Mouse (Mus musculus) brain, embryonic 14.5 days (tissue): ENCODE results near the gene Oaz2.

Experiments used
- CTCF ChIP-seq: fragments of 200-500 bp; IDR thresholded peaks from 2 replicates; pipeline ENCODE4 v1.5.1; 2012; ENCODE audit warnings: inconsistent platforms, mild to moderate bottlenecking, moderate library complexity, borderline replicate concordance; ENCODE audit not compliant: insufficient read depth, insufficient read length; ENCODE audit errors: extremely low read depth
- POLR2A ChIP-seq: fragments of 200-500 bp; IDR thresholded peaks from 2 replicates; pipeline ENCODE4 v1.6.1; 2012; ENCODE audit warnings: mild to moderate bottlenecking, inconsistent platforms, borderline replicate concordance; ENCODE audit not compliant: poor library complexity, insufficient read depth, insufficient read length, severe bottlenecking; ENCODE audit errors: extremely low read depth

- TF ChIP-seq CTCF: no peak
- no peak for TF ChIP-seq POLR2A
These were observed 57.5 kb downstream of the Oaz2 start for GRCm38 (mm10) chr9:65725291-65725622.
